Mouse (Mus musculus): ENCODE data around the gene Znhit3. TPM values are rescaled to one million over a fixed set of nuclear protein-coding genes. Genes with fewer than 3 reads are reported as not detected.

The Znhit3 gene
- polyA plus RNA-seq, 1 experiment from 2014 or later = 70.3 TPM

GRCm38 (mm10) chr11:84957591-84958270 lies 41.6 kb upstream of the Znhit3 start, which contains the start of gene Car4:
TSS of gene Car4 (plus strand) at chr11:84957786.
- DNase-seq (ENCODE audit: low spot score) (no peak), ATAC-seq (ENCODE audit: low FRiP score) (no peak)
- Histone ChIP-seq H3K36me3 (replicated peaks; ENCODE audit: control insufficient read depth, insufficient read depth) (no peaks in the 10 kb centered on the region), H3K9ac (peak within 1 kb of the TSS; percentile 50; the same call in 1 of the 2 replicates), H3K4me3 (replicated peaks; ENCODE audit: low read length) (peak within 1 kb of the TSS; percentile 36), H3K4me2 (replicated peaks) (peak within 1 kb of the TSS; percentile 66), H3K9me3 (ENCODE audit: control insufficient read depth, low read length) (no peaks in the 10 kb centered on the region), H3K27me3 (ENCODE audit: control insufficient read depth, insufficient read depth, low read length) (peaks cover 45% of the 10 kb centered on the region), H3K27ac (no peak within 1 kb of the TSS), H3K4me1 (replicated peaks; ENCODE audit: control insufficient read depth, insufficient read depth, low read length) (peaks cover 5% of the 10 kb centered on the region; the same call in 1 of the 2 replicates)
- WGBS = 1% methylated on average over 49 of the region's 49 CpGs

- H3K9ac ChIP-seq = peak overlapping the region; percentile 50; the same call in 1 of the 2 replicates
Observed at GRCm38 (mm10) chr11:84957171-84957570, 41.0 kb upstream of the Znhit3 start.

GRCm38 (mm10) chr11:84956400-84956799 lies 40.2 kb upstream of the Znhit3 start:
- WGBS = 37% methylated on average over 5 of the region's 5 CpGs
- H3K4me1 ChIP-seq (replicated peaks; ENCODE audit: control insufficient read depth, insufficient read depth, low read length) = peaks cover 5% of the 10 kb centered on the region; the same call in 1 of the 2 replicates
- no peak overlapping the region for H3K4me3 ChIP-seq (replicated peaks; ENCODE audit: low read length)
- no peaks in the 10 kb centered on the region for H3K9me3 ChIP-seq (ENCODE audit: control insufficient read depth, low read length)
- no peak for ATAC-seq (ENCODE audit: low FRiP score)
- H3K27ac ChIP-seq = no peak overlapping the region
- DNase-seq (ENCODE audit: low spot score) = no peak
- no peak overlapping the region for H3K4me2 ChIP-seq (replicated peaks)
- no peaks in the 10 kb centered on the region for H3K36me3 ChIP-seq (replicated peaks; ENCODE audit: control insufficient read depth, insufficient read depth)
- no peak overlapping the region for H3K9ac ChIP-seq
- H3K27me3 ChIP-seq (ENCODE audit: control insufficient read depth, insufficient read depth, low read length) = peaks cover 45% of the 10 kb centered on the region

More at GRCm38 (mm10) chr11:84957171-84957570, 41.0 kb upstream of the Znhit3 start:
- Histone ChIP-seq H3K27ac (no peak overlapping the region), H3K4me3 (replicated peaks; ENCODE audit: low read length) (peak overlapping the region; percentile 36), H3K27me3 (ENCODE audit: control insufficient read depth, insufficient read depth, low read length) (peaks cover 45% of the 10 kb centered on the region), H3K9me3 (ENCODE audit: control insufficient read depth, low read length) (no peaks in the 10 kb centered on the region), H3K36me3 (replicated peaks; ENCODE audit: control insufficient read depth, insufficient read depth) (no peaks in the 10 kb centered on the region), H3K4me2 (replicated peaks) (peak overlapping the region; percentile 66), H3K4me1 (replicated peaks; ENCODE audit: control insufficient read depth, insufficient read depth, low read length) (peaks cover 5% of the 10 kb centered on the region; the same call in 1 of the 2 replicates)
- ATAC-seq (ENCODE audit: low FRiP score) (no peak), DNase-seq (ENCODE audit: low spot score) (no peak)
- WGBS = 11% methylated on average over 15 of the region's 15 CpGs

- no peak overlapping the region for H3K4me3 ChIP-seq (replicated peaks; ENCODE audit: low read length)
- H3K9ac ChIP-seq = no peak overlapping the region
- WGBS = 47% methylated on average over 2 of the region's 2 CpGs
- H3K27me3 ChIP-seq (ENCODE audit: control insufficient read depth, insufficient read depth, low read length) = peaks cover 18% of the 10 kb centered on the region
- no peaks in the 10 kb centered on the region for H3K36me3 ChIP-seq (replicated peaks; ENCODE audit: control insufficient read depth, insufficient read depth)
- H3K4me2 ChIP-seq (replicated peaks) = no peak overlapping the region
- ATAC-seq (ENCODE audit: low FRiP score) = no peak
- H3K9me3 ChIP-seq (ENCODE audit: control insufficient read depth, low read length) = no peaks in the 10 kb centered on the region
- no peak for DNase-seq (ENCODE audit: low spot score)
- no peak overlapping the region for H3K27ac ChIP-seq
- 0 out of 2 replicates have a peak, but pooled peaks cover 5% of the 10 kb centered on the region for H3K4me1 ChIP-seq (replicated peaks; ENCODE audit: control insufficient read depth, insufficient read depth, low read length)
Observed at GRCm38 (mm10) chr11:84952611-84953010, 36.4 kb upstream of the Znhit3 start.

- H3K4me3 ChIP-seq (replicated peaks; ENCODE audit: low read length) = no peak overlapping the region
- DNase-seq (ENCODE audit: low spot score) = no peak
- peaks cover under 1% of the 10 kb centered on the region; the same call in 1 of the 2 replicates for H3K27me3 ChIP-seq (ENCODE audit: control insufficient read depth, insufficient read depth, low read length)
- ATAC-seq (ENCODE audit: low FRiP score) = no peak
- H3K9me3 ChIP-seq (ENCODE audit: control insufficient read depth, low read length) = no peaks in the 10 kb centered on the region
- 42% methylated on average over 3 of the region's 3 CpGs for WGBS
- no peak overlapping the region for H3K4me2 ChIP-seq (replicated peaks)
- H3K4me1 ChIP-seq (replicated peaks; ENCODE audit: control insufficient read depth, insufficient read depth, low read length) = peaks cover 25% of the 10 kb centered on the region
- H3K9ac ChIP-seq = no peak overlapping the region
- H3K27ac ChIP-seq = no peak overlapping the region
- H3K36me3 ChIP-seq (replicated peaks; ENCODE audit: control insufficient read depth, insufficient read depth) = no peaks in the 10 kb centered on the region
Observed at GRCm38 (mm10) chr11:84948526-84948925, 32.4 kb upstream of the Znhit3 start.

GRCm38 (mm10) chr11:84948114-84948513 lies 31.9 kb upstream of the Znhit3 start:
- H3K27me3 ChIP-seq (ENCODE audit: control insufficient read depth, insufficient read depth, low read length) = peaks cover 5% of the 10 kb centered on the region; the same call in 1 of the 2 replicates
- no peak overlapping the region for H3K4me3 ChIP-seq (replicated peaks; ENCODE audit: low read length)
- ATAC-seq (ENCODE audit: low FRiP score) (no peak), DNase-seq (ENCODE audit: low spot score) (no peak)
- H3K36me3 ChIP-seq (replicated peaks; ENCODE audit: control insufficient read depth, insufficient read depth) = no peaks in the 10 kb centered on the region
- H3K4me2 ChIP-seq (replicated peaks) = no peak overlapping the region
- no peaks in the 10 kb centered on the region for H3K9me3 ChIP-seq (ENCODE audit: control insufficient read depth, low read length)
- peaks cover 29% of the 10 kb centered on the region for H3K4me1 ChIP-seq (replicated peaks; ENCODE audit: control insufficient read depth, insufficient read depth, low read length)
- WGBS = 36% methylated on average over 3 of the region's 3 CpGs
- H3K27ac ChIP-seq = no peak overlapping the region
- H3K9ac ChIP-seq = no peak overlapping the region

GRCm38 (mm10) chr11:84947206-84947605 lies 31.0 kb upstream of the Znhit3 start:
- ATAC-seq (ENCODE audit: low FRiP score) (no peak), DNase-seq (ENCODE audit: low spot score) (no peak)
- Histone ChIP-seq H3K4me3 (replicated peaks; ENCODE audit: low read length) (no peak overlapping the region), H3K4me2 (replicated peaks) (no peak overlapping the region), H3K9me3 (ENCODE audit: control insufficient read depth, low read length) (no peaks in the 10 kb centered on the region), H3K27me3 (ENCODE audit: control insufficient read depth, insufficient read depth, low read length) (peaks cover 6% of the 10 kb centered on the region; the same call in 1 of the 2 replicates), H3K4me1 (replicated peaks; ENCODE audit: control insufficient read depth, insufficient read depth, low read length) (peaks cover 30% of the 10 kb centered on the region), H3K9ac (no peak overlapping the region), H3K36me3 (replicated peaks; ENCODE audit: control insufficient read depth, insufficient read depth) (no peaks in the 10 kb centered on the region), H3K27ac (no peak overlapping the region)
- 52% methylated on average over 6 of the region's 6 CpGs for WGBS

- no peaks in the 10 kb centered on the region for H3K36me3 ChIP-seq (replicated peaks; ENCODE audit: control insufficient read depth, insufficient read depth)
- H3K9me3 ChIP-seq (ENCODE audit: control insufficient read depth, low read length) = no peaks in the 10 kb centered on the region
- ATAC-seq (ENCODE audit: low FRiP score) (no peak), DNase-seq (ENCODE audit: low spot score) (no peak)
- H3K27ac ChIP-seq = no peak overlapping the region
- H3K27me3 ChIP-seq (ENCODE audit: control insufficient read depth, insufficient read depth, low read length) = peaks cover 6% of the 10 kb centered on the region; the same call in 1 of the 2 replicates
- H3K4me1 ChIP-seq (replicated peaks; ENCODE audit: control insufficient read depth, insufficient read depth, low read length) = peaks cover 30% of the 10 kb centered on the region
- no peak overlapping the region for H3K4me2 ChIP-seq (replicated peaks)
- no peak overlapping the region for H3K4me3 ChIP-seq (replicated peaks; ENCODE audit: low read length)
- 63% methylated on average over 3 of the region's 3 CpGs for WGBS
- H3K9ac ChIP-seq = no peak overlapping the region
Observed at GRCm38 (mm10) chr11:84945841-84946240, 29.7 kb upstream of the Znhit3 start.

GRCm38 (mm10) chr11:84944639-84945435 lies 28.7 kb upstream of the Znhit3 start:
- peaks cover 30% of the 10 kb centered on the region for H3K4me1 ChIP-seq (replicated peaks; ENCODE audit: control insufficient read depth, insufficient read depth, low read length)
- 6% methylated on average over 12 of the region's 12 CpGs for WGBS
- no peak overlapping the region for H3K27ac ChIP-seq
- peaks cover 6% of the 10 kb centered on the region; the same call in 1 of the 2 replicates for H3K27me3 ChIP-seq (ENCODE audit: control insufficient read depth, insufficient read depth, low read length)
- H3K9ac ChIP-seq = no peak overlapping the region
- H3K4me3 ChIP-seq (replicated peaks; ENCODE audit: low read length) = no peak overlapping the region
- no peaks in the 10 kb centered on the region for H3K36me3 ChIP-seq (replicated peaks; ENCODE audit: control insufficient read depth, insufficient read depth)
- no peak overlapping the region for H3K4me2 ChIP-seq (replicated peaks)
- ATAC-seq (ENCODE audit: low FRiP score) = no peak
- DNase-seq (ENCODE audit: low spot score) = no peak
- H3K9me3 ChIP-seq (ENCODE audit: control insufficient read depth, low read length) = no peaks in the 10 kb centered on the region

Measured in hindbrain, embryonic 14.5 days (tissue).